Mouse (Mus musculus) forelimb bud, embryonic 11.5 days (tissue): ENCODE results near the gene Ankrd17.

Experiments used
- DNase-seq: peaks from one replicate; pipeline ENCODE4 v3.0.0-alpha.2; 2012; ENCODE audit warnings: low read depth, low spot score

The Ankrd17 gene

DNA sequence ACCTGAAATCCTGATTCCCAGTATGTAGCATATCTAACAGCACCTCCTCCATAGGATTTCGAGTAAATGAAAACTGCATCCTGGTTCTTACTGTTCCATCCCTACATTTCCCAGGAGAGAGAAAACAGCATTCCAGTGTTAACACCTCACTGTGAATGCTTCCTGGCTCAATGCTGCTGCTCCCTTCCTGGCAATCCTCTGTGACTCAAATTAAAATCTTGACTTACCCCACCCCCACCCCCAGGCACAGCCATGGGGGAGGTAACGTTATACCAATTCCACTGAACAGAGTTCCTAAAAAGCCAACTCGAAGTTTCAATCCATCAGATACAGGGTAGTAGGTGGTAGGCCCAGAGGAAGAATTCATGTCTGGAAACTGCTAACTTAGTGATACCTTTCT lies 143.4 kb downstream of the Ankrd17 start:
- DNase-seq: no peak

DNA sequence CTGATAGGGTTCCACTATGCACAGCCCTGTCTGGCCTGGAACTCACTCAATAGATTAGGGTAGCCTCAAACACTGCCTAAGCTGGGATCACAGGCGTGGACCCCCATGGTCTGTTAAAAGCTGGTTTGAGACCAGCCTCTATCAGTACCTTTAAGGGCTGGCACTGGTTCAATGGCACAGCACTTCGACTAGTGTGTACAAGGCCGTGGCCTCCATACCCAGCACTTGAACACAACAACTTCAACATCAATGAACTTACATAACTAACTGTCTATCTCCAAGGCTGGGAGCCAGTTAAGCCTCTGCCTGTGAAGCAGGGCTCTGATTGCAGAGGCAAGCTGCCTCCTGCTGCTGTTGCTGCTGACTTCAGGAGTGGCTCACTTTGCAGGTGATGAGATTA lies 148.6 kb downstream of the Ankrd17 start:
- DNase-seq: no peak

DNA sequence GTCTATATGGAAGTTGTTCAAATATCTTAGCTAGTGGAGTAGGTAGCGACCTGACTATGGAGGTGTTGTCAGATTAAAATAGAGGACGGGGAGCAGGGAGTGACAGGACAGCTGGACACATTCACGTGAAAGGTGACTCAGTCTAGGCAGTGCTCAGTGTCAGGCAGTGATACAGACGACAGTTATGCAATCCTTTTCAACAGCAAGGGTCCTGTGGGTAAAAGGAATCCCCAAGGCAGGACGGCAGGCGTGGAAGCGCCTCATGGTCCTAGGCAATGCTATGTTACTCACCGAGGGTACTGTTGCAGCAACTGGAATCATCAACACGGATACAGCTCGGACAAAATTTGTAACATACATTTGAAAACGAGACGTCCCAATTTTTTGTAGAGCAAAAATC lies 149.2 kb downstream of the Ankrd17 start:
- no peak for DNase-seq

- no peak for DNase-seq
Measured at GRCm38 (mm10) chr5:90213356-90213755, 153.0 kb downstream of the Ankrd17 start.

GRCm38 (mm10) chr5:90203168-90203567 lies 163.2 kb downstream of the Ankrd17 start:
- peak; percentile 76 for DNase-seq

DNA sequence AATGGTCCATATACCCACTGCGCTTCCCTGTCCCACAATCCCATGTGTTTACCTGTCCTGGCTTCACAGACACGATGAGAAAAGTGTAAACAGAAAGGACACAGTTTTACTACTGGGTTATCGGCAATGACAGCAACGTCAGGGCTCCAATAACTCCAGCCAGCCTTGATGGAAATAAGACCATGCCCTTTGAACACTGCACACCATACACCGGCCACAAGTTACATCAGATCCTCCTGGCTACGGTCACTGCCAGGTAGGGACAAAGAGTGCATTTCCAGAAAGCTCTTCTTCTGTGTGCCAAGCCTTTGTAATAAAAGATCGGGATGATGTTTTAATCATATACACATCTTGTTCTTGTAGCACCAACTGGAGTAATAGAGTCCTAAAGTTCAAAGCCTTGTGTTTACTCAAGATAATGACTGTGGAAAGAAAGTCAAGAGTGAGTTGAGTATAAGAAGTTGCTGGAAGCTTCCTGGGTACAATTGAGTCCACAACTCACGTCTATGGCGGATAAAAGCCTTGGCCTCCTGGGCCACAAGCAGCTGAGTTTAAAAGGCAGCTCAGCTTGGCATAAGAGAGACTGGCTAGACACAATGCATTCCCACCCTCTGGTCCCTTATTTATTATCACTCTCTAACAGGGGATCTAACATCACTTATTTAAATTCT lies 163.8 kb downstream of the Ankrd17 start:
- no peak for DNase-seq

DNA sequence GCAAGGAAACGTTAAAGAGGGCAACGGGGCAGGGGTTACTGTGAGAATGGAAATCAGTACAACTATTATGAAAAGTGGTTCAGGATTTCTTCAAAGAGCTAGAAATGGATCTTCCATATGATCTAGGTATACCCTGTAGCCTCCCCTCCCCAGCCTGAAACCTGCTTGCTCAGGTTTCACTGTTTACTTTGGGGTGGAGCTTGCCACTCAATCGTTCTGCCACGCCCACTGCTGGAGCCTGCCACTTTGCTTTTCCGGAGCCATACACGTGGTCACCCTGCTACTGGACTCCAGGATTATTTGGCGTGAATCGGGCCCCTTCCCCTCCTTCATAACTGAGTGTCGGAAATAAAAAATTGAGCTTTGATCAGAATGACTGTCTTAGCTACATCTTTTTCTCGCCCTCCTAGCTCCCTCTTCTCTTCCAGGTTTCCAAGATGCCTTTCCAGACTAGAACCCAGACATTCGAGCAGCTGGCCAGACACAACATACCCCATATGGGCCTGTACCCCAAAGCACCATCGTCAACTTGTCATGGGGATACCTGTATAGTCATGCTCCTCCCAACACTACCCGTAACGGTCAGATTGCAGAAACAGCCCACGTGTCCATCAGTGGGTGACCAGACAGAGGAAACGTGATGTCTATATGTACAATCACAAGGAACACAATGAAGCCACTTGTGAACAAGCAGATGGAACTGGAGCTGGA lies 166.3 kb downstream of the Ankrd17 start:
- no peak for DNase-seq

GRCm38 (mm10) chr5:90194831-90195230 lies 171.5 kb downstream of the Ankrd17 start:
- DNase-seq: peak; percentile 65

GRCm38 (mm10) chr5:90182782-90183181 lies 183.6 kb downstream of the Ankrd17 start:
- no peak for DNase-seq

- DNase-seq: no peak
Measured at GRCm38 (mm10) chr5:90179094-90179493, 187.3 kb downstream of the Ankrd17 start.

- DNase-seq: no peak
Measured at GRCm38 (mm10) chr5:90178116-90178515, 188.3 kb downstream of the Ankrd17 start.
